8 mouse cellular contexts compared by ENCODE assay signal in genomic region chrX:143099044-143099754, GRCm38 (mm10). TPM values are rescaled to one million over a fixed set of nuclear protein-coding genes. Genes with fewer than 3 reads are reported as not detected.
DNase-seq lines count a peak whose midpoint lies in the region; ATAC-seq and TF ChIP-seq lines count a peak whose summit lies in the region.

Gene Rtl9 (plus strand): TSS chrX:143099594.

- H3K27ac ChIP-seq in hindbrain, embryonic 11.5 days (ENCODE audit: low read depth, low read length), result no peak within 1 kb of the TSS
- H3K27ac ChIP-seq in hindbrain, embryonic 10.5 days, result no peak within 1 kb of the TSS
- H3K27ac ChIP-seq in kidney, postnatal 0 days, result no peak within 1 kb of the TSS
- H3K27ac ChIP-seq in midbrain, embryonic 16.5 days (ENCODE audit: low read length), result no peak within 1 kb of the TSS

- peak; percentile 57 for DNase-seq in hindbrain, embryonic 11.5 days (ENCODE audit: low spot score)
- DNase-seq in hindbrain, embryonic 10.5 days (ENCODE audit: low spot score), result no peak
- DNase-seq in brain, embryonic 14.5 days (ENCODE audit: low read depth), result peak; percentile 71
- DNase-seq in kidney, postnatal 0 days (ENCODE audit: low spot score), result peak; percentile 61
- no peak for DNase-seq in T-cell, adult 2 months (ENCODE audit: low spot score)

- TF ChIP-seq POLR2A in brain, embryonic 14.5 days (IDR thresholded peaks at IDR 0.05; ENCODE audit: borderline replicate concordance, extremely low read depth, insufficient read depth, insufficient read length, poor library complexity, severe bottlenecking), result no peak

- no peaks in the 10 kb centered on the region for H3K36me3 ChIP-seq in hindbrain, embryonic 11.5 days (ENCODE audit: control insufficient read depth, insufficient read depth, low read length)
- H3K36me3 ChIP-seq in hindbrain, embryonic 10.5 days, result no peaks in the 10 kb centered on the region
- no peaks in the 10 kb centered on the region for H3K36me3 ChIP-seq in E14TG2a.4 (ENCODE audit: insufficient read depth, low read length)
- H3K36me3 ChIP-seq in kidney, postnatal 0 days (ENCODE audit: insufficient read depth, low read length), result no peaks in the 10 kb centered on the region
- H3K36me3 ChIP-seq in midbrain, embryonic 16.5 days (ENCODE audit: control insufficient read depth, insufficient read depth, low read length), result no peaks in the 10 kb centered on the region

- H3K4me1 ChIP-seq in hindbrain, embryonic 11.5 days (replicated peaks; ENCODE audit: control insufficient read depth, insufficient read depth, low read length), result no peaks in the 10 kb centered on the region
- H3K4me1 ChIP-seq in hindbrain, embryonic 10.5 days (replicated peaks), result no peaks in the 10 kb centered on the region
- no peaks in the 10 kb centered on the region for H3K4me1 ChIP-seq in E14TG2a.4 (replicated peaks; ENCODE audit: low read depth, low read length)
- no peaks in the 10 kb centered on the region for H3K4me1 ChIP-seq in kidney, postnatal 0 days (replicated peaks; ENCODE audit: insufficient read depth, low read length)
- no peaks in the 10 kb centered on the region for H3K4me1 ChIP-seq in midbrain, embryonic 16.5 days (ENCODE audit: control insufficient read depth, insufficient read depth, low read length)

- WGBS in hindbrain, embryonic 11.5 days, result 100% methylated on average over 1 of the region's 1 CpGs
- 90% methylated on average over 1 of the region's 1 CpGs for WGBS in hindbrain, embryonic 10.5 days
- 97% methylated on average over 1 of the region's 1 CpGs for WGBS in kidney, postnatal 0 days
- WGBS in midbrain, embryonic 16.5 days, result 92% methylated on average over 1 of the region's 1 CpGs

- H3K9me3 ChIP-seq in hindbrain, embryonic 11.5 days (ENCODE audit: control insufficient read depth, low read length), result no peaks in the 10 kb centered on the region
- no peaks in the 10 kb centered on the region for H3K9me3 ChIP-seq in hindbrain, embryonic 10.5 days
- no peaks in the 10 kb centered on the region for H3K9me3 ChIP-seq in E14TG2a.4 (ENCODE audit: low read length)
- no peaks in the 10 kb centered on the region for H3K9me3 ChIP-seq in kidney, postnatal 0 days (replicated peaks; ENCODE audit: low read length)
- H3K9me3 ChIP-seq in midbrain, embryonic 16.5 days (replicated peaks; ENCODE audit: control insufficient read depth, low read length, poor library complexity, severe bottlenecking), result no peaks in the 10 kb centered on the region

- no peak for ATAC-seq in hindbrain, embryonic 11.5 days (ENCODE audit: low FRiP score)
- no peak for ATAC-seq in kidney, postnatal 0 days (replicated peaks; ENCODE audit: low FRiP score, low read depth)
- peak; percentile 67 for ATAC-seq in midbrain, embryonic 16.5 days
- no peak for ATAC-seq in erythroid progenitor cell, adult 5-6 weeks (replicated peaks; ENCODE audit: low FRiP score, poor library complexity, severe bottlenecking)

- H3K27me3 ChIP-seq in hindbrain, embryonic 11.5 days (ENCODE audit: control insufficient read depth, insufficient read depth, low read length), result no peaks in the 10 kb centered on the region; the same call in 1 of the 2 replicates
- H3K27me3 ChIP-seq in hindbrain, embryonic 10.5 days (ENCODE audit: insufficient read depth, poor library complexity, severe bottlenecking), result peaks cover 17% of the 10 kb centered on the region
- H3K27me3 ChIP-seq in E14TG2a.4 (ENCODE audit: insufficient read depth, low read length), result no peaks in the 10 kb centered on the region
- no peaks in the 10 kb centered on the region for H3K27me3 ChIP-seq in kidney, postnatal 0 days (ENCODE audit: insufficient read depth, low read length)
- H3K27me3 ChIP-seq in midbrain, embryonic 16.5 days (ENCODE audit: control insufficient read depth, insufficient read depth, low read depth, low read length), result 0 out of 2 replicates have a peak, but pooled peaks cover 2% of the 10 kb centered on the region

- H3K9ac ChIP-seq in hindbrain, embryonic 11.5 days (ENCODE audit: low read depth, low read length), result no peak within 1 kb of the TSS
- H3K9ac ChIP-seq in kidney, postnatal 0 days (ENCODE audit: low read depth, low read length), result no peak within 1 kb of the TSS
- no peak within 1 kb of the TSS for H3K9ac ChIP-seq in midbrain, embryonic 16.5 days (ENCODE audit: low read depth, low read length)

- H3K4me2 ChIP-seq in hindbrain, embryonic 11.5 days (replicated peaks; ENCODE audit: low read depth, low read length), result no peak within 1 kb of the TSS
- no peak within 1 kb of the TSS for H3K4me2 ChIP-seq in kidney, postnatal 0 days (ENCODE audit: low read length)
- no peak within 1 kb of the TSS for H3K4me2 ChIP-seq in midbrain, embryonic 16.5 days (ENCODE audit: low read length)

- peak; percentile 20; the same call in 1 of the 2 replicates for TF ChIP-seq CTCF in E14TG2a.4 (conservative IDR thresholded peaks at IDR 0.05; ENCODE audit: low read length)
- TF ChIP-seq CTCF in brain, embryonic 14.5 days (IDR thresholded peaks at IDR 0.05; ENCODE audit: borderline replicate concordance, extremely low read depth, insufficient read depth, insufficient read length), result peak; percentile 63; the same call in 1 of the 2 replicates
- peak; percentile 81 for TF ChIP-seq CTCF in kidney, postnatal 0 days (IDR thresholded peaks at IDR 0.05; ENCODE audit: low read depth)

- H3K4me3 ChIP-seq in hindbrain, embryonic 11.5 days (ENCODE audit: low read depth, low read length), result no peak within 1 kb of the TSS
- H3K4me3 ChIP-seq in hindbrain, embryonic 10.5 days, result no peak within 1 kb of the TSS
- no peak within 1 kb of the TSS for H3K4me3 ChIP-seq in E14TG2a.4 (replicated peaks; ENCODE audit: low read length)
- H3K4me3 ChIP-seq in kidney, postnatal 0 days (replicated peaks; ENCODE audit: low read depth, low read length), result no peak within 1 kb of the TSS
- no peak within 1 kb of the TSS for H3K4me3 ChIP-seq in midbrain, embryonic 16.5 days (ENCODE audit: low read depth, low read length)

RNA-seq across cellular contexts. Expression of gene Rtl9, which starts in this region (rescaled TPM):
- polyA plus RNA-seq in hindbrain, embryonic 11.5 days (2014; fragmentation: Nextera tagmentation; extraction: Ambion mirVana), result 0.14 and 0.62 TPM in 2 replicates
- polyA plus RNA-seq in hindbrain, embryonic 10.5 days (2016; fragmentation: Nextera tagmentation; extraction: Ambion mirVana), result 0.12 and 0.17 TPM in 2 replicates
- 0.85 and 1.5 TPM in 2 replicates for polyA plus RNA-seq in brain, embryonic 14.5 days (2012; rRNA removed)
- polyA plus RNA-seq in kidney, postnatal 0 days (2015; fragmentation: Nextera tagmentation; extraction: Ambion mirVana), result 0.08 and 0.10 TPM in 2 replicates
- 0.68 and 0.72 TPM in 2 replicates for polyA plus RNA-seq in midbrain, embryonic 16.5 days (2015; fragmentation: Nextera tagmentation; extraction: Ambion mirVana)
- total RNA-seq in erythroid progenitor cell, adult 5-6 weeks (2015; ENCODE audit: low replicate concordance), result not detected in 2 replicates
- total RNA-seq in erythroid progenitor cell, adult 5-6 weeks (2017; ENCODE audit: low replicate concordance), result not detected in 2 replicates

Comparison
In these comparisons a context has a peak if more than half of its experiments do, and no peak if none do; other contexts are left out.
1. Peak in DNase-seq in hindbrain, embryonic 11.5 days; RNA of the gene not detected or under 1 TPM.
2. Peak in DNase-seq in kidney, postnatal 0 days; RNA of the gene not detected or under 1 TPM.
3. Peak in ATAC-seq in midbrain, embryonic 16.5 days; RNA of the gene not detected or under 1 TPM.
4. CTCF ChIP-seq: peak in every context shown above with its lines; median percentile 81 in kidney, postnatal 0 days; 63 in brain, embryonic 14.5 days; 20 in E14TG2a.4.